Mouse (Mus musculus): ENCODE measurements at regions not wholly inside any gene's neighbourhood (a gene's known extent, or its start where the extent isn't known, plus 50 kb on each side); places are given as distances from the start of the nearest gene placed in this dataset.
A peak's percentile ranks its signal among the peaks of the same experiment; 100 is the strongest.

- Histone ChIP-seq H3K27me3 (ENCODE audit: control insufficient read depth, insufficient read depth, low read length) (no peaks in the 10 kb centered on the region), H3K4me3 (ENCODE audit: low read depth, low read length) (no peak overlapping the region), H3K4me2 (ENCODE audit: low read depth) (no peak overlapping the region), H3K27ac (ENCODE audit: low read depth, low read length) (no peak overlapping the region), H3K4me1 (ENCODE audit: control insufficient read depth, insufficient read depth, low read length) (no peaks in the 10 kb centered on the region), H3K9ac (ENCODE audit: low read length) (no peak overlapping the region), H3K36me3 (ENCODE audit: control insufficient read depth, insufficient read depth, low read length) (no peaks in the 10 kb centered on the region), H3K9me3 (ENCODE audit: control insufficient read depth, low read length) (0 out of 2 replicates have a peak, but pooled peaks cover 2% of the 10 kb centered on the region)
- no peak for ATAC-seq (ENCODE audit: insufficient read depth, low FRiP score, low TSS enrichment)
- WGBS: 68% methylated on average over 6 of the region's 6 CpGs
- peak; percentile 12 for DNase-seq (ENCODE audit: low spot score)
Observed at GRCm38 (mm10) chr2:173395526-173395925, 119.2 kb upstream of the Pmepa1 start.

DNA sequence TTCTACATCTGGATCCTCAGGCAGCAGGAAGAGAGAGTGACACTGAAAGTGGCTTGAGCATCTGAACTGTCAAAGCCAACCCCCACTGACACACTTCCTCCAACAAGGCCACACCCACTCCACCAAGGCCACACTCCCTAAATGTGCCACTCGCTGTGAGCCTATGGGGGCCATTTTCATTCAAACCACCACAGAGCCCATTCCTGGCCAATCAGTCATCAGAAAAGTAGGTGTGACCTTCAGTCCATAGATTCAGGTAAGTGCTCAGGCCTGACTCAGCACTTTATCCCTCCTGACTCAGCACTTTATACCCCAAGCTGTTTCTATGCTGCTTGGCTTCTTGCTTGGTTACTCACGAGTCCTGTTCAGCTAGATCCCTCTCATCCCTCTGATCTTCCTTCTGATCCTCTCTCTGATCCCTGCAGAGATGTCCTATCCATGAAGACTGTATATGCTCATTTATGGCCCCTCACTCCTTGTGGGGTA is 121.6 kb upstream of the Pmepa1 start:
- DNase-seq (ENCODE audit: low spot score) (no peak), ATAC-seq (ENCODE audit: insufficient read depth, low FRiP score, low TSS enrichment) (no peak)
- Histone ChIP-seq H3K27ac (ENCODE audit: low read depth, low read length) (no peak overlapping the region), H3K4me2 (ENCODE audit: low read depth) (no peak overlapping the region), H3K36me3 (ENCODE audit: control insufficient read depth, insufficient read depth, low read length) (no peaks in the 10 kb centered on the region), H3K27me3 (ENCODE audit: control insufficient read depth, insufficient read depth, low read length) (no peaks in the 10 kb centered on the region), H3K9ac (ENCODE audit: low read length) (no peak overlapping the region), H3K4me3 (ENCODE audit: low read depth, low read length) (no peak overlapping the region), H3K9me3 (ENCODE audit: control insufficient read depth, low read length) (0 out of 2 replicates have a peak, but pooled peaks cover 2% of the 10 kb centered on the region), H3K4me1 (ENCODE audit: control insufficient read depth, insufficient read depth, low read length) (no peaks in the 10 kb centered on the region)
- 87% methylated on average over 2 of the region's 2 CpGs for WGBS

GRCm38 (mm10) chr2:173405629-173406028 is 116.8 kb upstream of the 1700021F07Rik start:
- no peaks in the 10 kb centered on the region for H3K36me3 ChIP-seq (ENCODE audit: control insufficient read depth, insufficient read depth, low read length)
- WGBS: 68% methylated on average over 12 of the region's 12 CpGs
- ATAC-seq (ENCODE audit: insufficient read depth, low FRiP score, low TSS enrichment): no peak

GRCm38 (mm10) chr2:173406344-173407094 is 115.9 kb upstream of the 1700021F07Rik start:
- DNase-seq (ENCODE audit: low spot score): peak; percentile 66
- Histone ChIP-seq H3K9me3 (ENCODE audit: control insufficient read depth, low read length) (no peaks in the 10 kb centered on the region), H3K27ac (ENCODE audit: low read depth, low read length) (peak overlapping the region; percentile 49; the same call in 1 of the 2 replicates), H3K4me3 (ENCODE audit: low read depth, low read length) (no peak overlapping the region), H3K9ac (ENCODE audit: low read length) (no peak overlapping the region), H3K4me2 (ENCODE audit: low read depth) (no peak overlapping the region), H3K36me3 (ENCODE audit: control insufficient read depth, insufficient read depth, low read length) (no peaks in the 10 kb centered on the region), H3K27me3 (ENCODE audit: control insufficient read depth, insufficient read depth, low read length) (no peaks in the 10 kb centered on the region), H3K4me1 (ENCODE audit: control insufficient read depth, insufficient read depth, low read length) (peaks cover 23% of the 10 kb centered on the region)
- WGBS: 25% methylated on average over 13 of the region's 13 CpGs
- ATAC-seq (ENCODE audit: insufficient read depth, low FRiP score, low TSS enrichment): peak; percentile 74

More at GRCm38 (mm10) chr2:173405629-173406028, 116.8 kb upstream of the 1700021F07Rik start:
- no peak for DNase-seq (ENCODE audit: low spot score)
- H3K9me3 ChIP-seq (ENCODE audit: control insufficient read depth, low read length): no peaks in the 10 kb centered on the region
- H3K9ac ChIP-seq (ENCODE audit: low read length): no peak overlapping the region
- no peak overlapping the region for H3K4me3 ChIP-seq (ENCODE audit: low read depth, low read length)
- H3K4me1 ChIP-seq (ENCODE audit: control insufficient read depth, insufficient read depth, low read length): peaks cover 23% of the 10 kb centered on the region
- no peak overlapping the region for H3K27ac ChIP-seq (ENCODE audit: low read depth, low read length)
- H3K27me3 ChIP-seq (ENCODE audit: control insufficient read depth, insufficient read depth, low read length): no peaks in the 10 kb centered on the region
- no peak overlapping the region for H3K4me2 ChIP-seq (ENCODE audit: low read depth)

GRCm38 (mm10) chr2:173407133-173407532 is 115.3 kb upstream of the 1700021F07Rik start:
- H3K27ac ChIP-seq (ENCODE audit: low read depth, low read length): 0 out of 2 replicates have a peak overlapping the region, but pooled peaks have one; percentile 49
- no peaks in the 10 kb centered on the region for H3K36me3 ChIP-seq (ENCODE audit: control insufficient read depth, insufficient read depth, low read length)
- DNase-seq (ENCODE audit: low spot score) (no peak), ATAC-seq (ENCODE audit: insufficient read depth, low FRiP score, low TSS enrichment) (no peak; the same call in 1 of the 2 replicates)
- no peak overlapping the region for H3K4me2 ChIP-seq (ENCODE audit: low read depth)
- no peak overlapping the region for H3K9ac ChIP-seq (ENCODE audit: low read length)
- 69% methylated on average over 3 of the region's 3 CpGs for WGBS
- no peaks in the 10 kb centered on the region for H3K9me3 ChIP-seq (ENCODE audit: control insufficient read depth, low read length)
- no peaks in the 10 kb centered on the region for H3K27me3 ChIP-seq (ENCODE audit: control insufficient read depth, insufficient read depth, low read length)
- H3K4me3 ChIP-seq (ENCODE audit: low read depth, low read length): no peak overlapping the region
- H3K4me1 ChIP-seq (ENCODE audit: control insufficient read depth, insufficient read depth, low read length): peaks cover 23% of the 10 kb centered on the region

DNA sequence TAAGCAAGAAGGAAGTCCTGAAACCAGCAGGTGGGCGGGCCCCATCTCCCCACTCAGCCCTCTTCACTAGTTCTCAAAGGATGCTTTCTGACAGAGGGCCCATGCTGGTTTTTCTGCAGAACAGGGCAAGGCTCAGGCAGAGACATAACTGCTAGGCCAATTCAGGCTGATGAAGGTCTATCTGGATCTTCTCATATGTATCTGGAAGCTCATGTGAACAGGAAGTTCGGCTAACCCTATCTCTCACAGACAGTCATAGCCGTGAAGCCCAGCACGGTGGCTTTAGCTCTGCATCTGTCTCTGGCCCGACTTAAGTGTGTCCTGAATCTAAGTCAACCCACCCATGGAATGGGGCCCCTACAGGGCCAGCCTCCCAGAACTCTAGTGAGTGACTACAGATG is 113.7 kb upstream of the 1700021F07Rik start:
- Histone ChIP-seq H3K9ac (ENCODE audit: low read length) (no peak overlapping the region), H3K36me3 (ENCODE audit: control insufficient read depth, insufficient read depth, low read length) (no peaks in the 10 kb centered on the region), H3K4me3 (ENCODE audit: low read depth, low read length) (no peak overlapping the region), H3K27ac (ENCODE audit: low read depth, low read length) (0 out of 2 replicates have a peak overlapping the region, but pooled peaks have one; percentile 35), H3K4me1 (ENCODE audit: control insufficient read depth, insufficient read depth, low read length) (peaks cover 23% of the 10 kb centered on the region), H3K27me3 (ENCODE audit: control insufficient read depth, insufficient read depth, low read length) (no peaks in the 10 kb centered on the region), H3K4me2 (ENCODE audit: low read depth) (no peak overlapping the region), H3K9me3 (ENCODE audit: control insufficient read depth, low read length) (no peaks in the 10 kb centered on the region)
- 90% methylated on average over 5 of the region's 5 CpGs for WGBS
- DNase-seq (ENCODE audit: low spot score) (no peak), ATAC-seq (ENCODE audit: insufficient read depth, low FRiP score, low TSS enrichment) (no peak)

- Histone ChIP-seq H3K4me1 (ENCODE audit: control insufficient read depth, insufficient read depth, low read length) (peaks cover 23% of the 10 kb centered on the region), H3K9me3 (ENCODE audit: control insufficient read depth, low read length) (no peaks in the 10 kb centered on the region), H3K27ac (ENCODE audit: low read depth, low read length) (0 out of 2 replicates have a peak overlapping the region, but pooled peaks have one; percentile 35), H3K4me3 (ENCODE audit: low read depth, low read length) (no peak overlapping the region), H3K4me2 (ENCODE audit: low read depth) (no peak overlapping the region), H3K27me3 (ENCODE audit: control insufficient read depth, insufficient read depth, low read length) (no peaks in the 10 kb centered on the region), H3K9ac (ENCODE audit: low read length) (no peak overlapping the region), H3K36me3 (ENCODE audit: control insufficient read depth, insufficient read depth, low read length) (no peaks in the 10 kb centered on the region)
- WGBS: 33% methylated on average over 16 of the region's 16 CpGs
- ATAC-seq (ENCODE audit: insufficient read depth, low FRiP score, low TSS enrichment): peak; percentile 48; the same call in 1 of the 2 replicates
- peak; percentile 64 for DNase-seq (ENCODE audit: low spot score)
Observed at GRCm38 (mm10) chr2:173409433-173409832, 113.0 kb upstream of the 1700021F07Rik start.

GRCm38 (mm10) chr2:173413906-173414656 is 108.3 kb upstream of the 1700021F07Rik start:
- 77% methylated on average over 18 of the region's 18 CpGs for WGBS
- ATAC-seq (ENCODE audit: insufficient read depth, low FRiP score, low TSS enrichment) (peak; percentile 43; the same call in 1 of the 2 replicates), DNase-seq (ENCODE audit: low spot score) (no peak)
- Histone ChIP-seq H3K36me3 (ENCODE audit: control insufficient read depth, insufficient read depth, low read length) (no peaks in the 10 kb centered on the region), H3K9ac (ENCODE audit: low read length) (no peak overlapping the region), H3K9me3 (ENCODE audit: control insufficient read depth, low read length) (no peaks in the 10 kb centered on the region), H3K4me3 (ENCODE audit: low read depth, low read length) (no peak overlapping the region), H3K27me3 (ENCODE audit: control insufficient read depth, insufficient read depth, low read length) (no peaks in the 10 kb centered on the region), H3K4me2 (ENCODE audit: low read depth) (no peak overlapping the region), H3K27ac (ENCODE audit: low read depth, low read length) (no peak overlapping the region), H3K4me1 (ENCODE audit: control insufficient read depth, insufficient read depth, low read length) (peaks cover 5% of the 10 kb centered on the region)

Measured in neural tube, embryonic 11.5 days (tissue).